Mouse (Mus musculus): ENCODE results near the gene Alox15. TPM values are rescaled to one million over a fixed set of nuclear protein-coding genes. Genes with fewer than 3 reads are reported as not detected.

The Alox15 gene
- polyA plus RNA-seq, 1 experiment from 2014 or later, result 12.7 TPM

GRCm38 (mm10) chr11:70297405-70297804 lies 54.4 kb downstream of the Alox15 start:
- H3K36me3 ChIP-seq (ENCODE audit: control insufficient read depth, insufficient read depth, low read length), result no peaks in the 10 kb centered on the region
- 0 out of 2 replicates have a peak, but pooled peaks cover 4% of the 10 kb centered on the region for H3K4me1 ChIP-seq (ENCODE audit: control insufficient read depth, insufficient read depth, low read length)
- H3K4me3 ChIP-seq (replicated peaks; ENCODE audit: low read length), result no peak overlapping the region
- no peak overlapping the region for H3K9ac ChIP-seq (ENCODE audit: low read length)
- H3K27ac ChIP-seq (ENCODE audit: low read length), result peak overlapping the region; percentile 45; the same call in 1 of the 2 replicates
- H3K9me3 ChIP-seq (replicated peaks; ENCODE audit: control insufficient read depth, low read length), result peaks cover 6% of the 10 kb centered on the region
- H3K4me2 ChIP-seq (ENCODE audit: low read depth, low read length), result no peak overlapping the region
- WGBS, result 30% methylated on average over 4 of the region's 4 CpGs
- no peaks in the 10 kb centered on the region for H3K27me3 ChIP-seq (ENCODE audit: control insufficient read depth, insufficient read depth, low read length)
- no peak for ATAC-seq (ENCODE audit: insufficient read depth, low FRiP score)

Other genes with a start within 250 kb of the Alox15 start
- 1.4 and 1.6 TPM in 2 replicates for gene Mgl2, start 221.7 kb downstream of the Alox15 start, polyA plus RNA-seq (2015; fragmentation: Nextera tagmentation; extraction: Ambion mirVana)
- 1.1 and 1.3 TPM in 2 replicates for gene Clec10a, start 195.8 kb downstream of the Alox15 start, polyA plus RNA-seq (2015; fragmentation: Nextera tagmentation; extraction: Ambion mirVana)
- 1.5 and 1.9 TPM in 2 replicates for gene Slc16a11, start 139.3 kb downstream of the Alox15 start, polyA plus RNA-seq (2015; fragmentation: Nextera tagmentation; extraction: Ambion mirVana)
- gene Slc16a13, start 131.0 kb downstream of the Alox15 start, polyA plus RNA-seq (2015; fragmentation: Nextera tagmentation; extraction: Ambion mirVana), result 9.4 and 10.5 TPM in 2 replicates
- 12.1 and 13.9 TPM in 2 replicates for gene Bcl6b, start 122.2 kb downstream of the Alox15 start, polyA plus RNA-seq (2015; fragmentation: Nextera tagmentation; extraction: Ambion mirVana)
- gene 0610010K14Rik, start 114.1 kb downstream of the Alox15 start, polyA plus RNA-seq (2015; fragmentation: Nextera tagmentation; extraction: Ambion mirVana), result 119 and 132 TPM in 2 replicates
- 9.6 and 10.2 TPM in 2 replicates for gene Gm21988, start 112.2 kb downstream of the Alox15 start, polyA plus RNA-seq (2015; fragmentation: Nextera tagmentation; extraction: Ambion mirVana)
- 207 and 226 TPM in 2 replicates for gene Rnasek, start 112.2 kb downstream of the Alox15 start, polyA plus RNA-seq (2015; fragmentation: Nextera tagmentation; extraction: Ambion mirVana)
- 17.8 and 21.0 TPM in 2 replicates for gene Alox12, start 96.7 kb downstream of the Alox15 start, polyA plus RNA-seq (2015; fragmentation: Nextera tagmentation; extraction: Ambion mirVana)
- not detected in 2 replicates for gene Alox12e, start 29.4 kb downstream of the Alox15 start, polyA plus RNA-seq (2015; fragmentation: Nextera tagmentation; extraction: Ambion mirVana)
- gene Pelp1, start 58.0 kb upstream of the Alox15 start, polyA plus RNA-seq (2015; fragmentation: Nextera tagmentation; extraction: Ambion mirVana), result 32.0 and 32.2 TPM in 2 replicates
- 14.7 and 14.8 TPM in 2 replicates for gene Arrb2, start 80.6 kb upstream of the Alox15 start, polyA plus RNA-seq (2015; fragmentation: Nextera tagmentation; extraction: Ambion mirVana)
- gene Med11, start 99.9 kb upstream of the Alox15 start, polyA plus RNA-seq (2015; fragmentation: Nextera tagmentation; extraction: Ambion mirVana), result 37.4 and 37.9 TPM in 2 replicates
- 0.45 and 0.97 TPM in 2 replicates for gene Zmynd15, start 107.4 kb upstream of the Alox15 start, polyA plus RNA-seq (2015; fragmentation: Nextera tagmentation; extraction: Ambion mirVana)
- 9.0 and 10.5 TPM in 2 replicates for gene Cxcl16, start 108.0 kb upstream of the Alox15 start, polyA plus RNA-seq (2015; fragmentation: Nextera tagmentation; extraction: Ambion mirVana)
- gene Tm4sf5, start 153.2 kb upstream of the Alox15 start, polyA plus RNA-seq (2015; fragmentation: Nextera tagmentation; extraction: Ambion mirVana), result 58.3 and 60.0 TPM in 2 replicates
- 0.36 and 0.92 TPM in 2 replicates for gene Vmo1, start 162.6 kb upstream of the Alox15 start, polyA plus RNA-seq (2015; fragmentation: Nextera tagmentation; extraction: Ambion mirVana)
- 1.9 and 2.0 TPM in 2 replicates for gene Gltpd2, start 167.2 kb upstream of the Alox15 start, polyA plus RNA-seq (2015; fragmentation: Nextera tagmentation; extraction: Ambion mirVana)
- gene Psmb6, start 173.3 kb upstream of the Alox15 start, polyA plus RNA-seq (2015; fragmentation: Nextera tagmentation; extraction: Ambion mirVana), result 614 and 657 TPM in 2 replicates
- not detected in 2 replicates for gene Gm40193, start 180.9 kb upstream of the Alox15 start, polyA plus RNA-seq (2015; fragmentation: Nextera tagmentation; extraction: Ambion mirVana)
- 17.8 and 21.5 TPM in 2 replicates for gene Pld2, start 188.0 kb upstream of the Alox15 start, polyA plus RNA-seq (2015; fragmentation: Nextera tagmentation; extraction: Ambion mirVana)
- gene Mink1, start 210.8 kb upstream of the Alox15 start, polyA plus RNA-seq (2015; fragmentation: Nextera tagmentation; extraction: Ambion mirVana), result 12.5 and 13.0 TPM in 2 replicates

All from stomach, embryonic 16.5 days (tissue).